Mouse (Mus musculus): ENCODE results near the gene Rnf2. TPM values are rescaled to one million over a fixed set of nuclear protein-coding genes. Genes with fewer than 3 reads are reported as not detected.

Gene Rnf2
- total RNA-seq (2021), result 10 to 100 TPM; 36.9 to 43.6 TPM

GRCm38 (mm10) chr1:151500531-151501361 lies at the start of gene Rnf2:
TSS of gene Rnf2 (minus strand) at chr1:151500955.
- peak; percentile 88 to 91 for DNase-seq

GRCm38 (mm10) chr1:151549794-151550193 lies 49.0 kb upstream of the Rnf2 start:
- no peak for DNase-seq

DNA sequence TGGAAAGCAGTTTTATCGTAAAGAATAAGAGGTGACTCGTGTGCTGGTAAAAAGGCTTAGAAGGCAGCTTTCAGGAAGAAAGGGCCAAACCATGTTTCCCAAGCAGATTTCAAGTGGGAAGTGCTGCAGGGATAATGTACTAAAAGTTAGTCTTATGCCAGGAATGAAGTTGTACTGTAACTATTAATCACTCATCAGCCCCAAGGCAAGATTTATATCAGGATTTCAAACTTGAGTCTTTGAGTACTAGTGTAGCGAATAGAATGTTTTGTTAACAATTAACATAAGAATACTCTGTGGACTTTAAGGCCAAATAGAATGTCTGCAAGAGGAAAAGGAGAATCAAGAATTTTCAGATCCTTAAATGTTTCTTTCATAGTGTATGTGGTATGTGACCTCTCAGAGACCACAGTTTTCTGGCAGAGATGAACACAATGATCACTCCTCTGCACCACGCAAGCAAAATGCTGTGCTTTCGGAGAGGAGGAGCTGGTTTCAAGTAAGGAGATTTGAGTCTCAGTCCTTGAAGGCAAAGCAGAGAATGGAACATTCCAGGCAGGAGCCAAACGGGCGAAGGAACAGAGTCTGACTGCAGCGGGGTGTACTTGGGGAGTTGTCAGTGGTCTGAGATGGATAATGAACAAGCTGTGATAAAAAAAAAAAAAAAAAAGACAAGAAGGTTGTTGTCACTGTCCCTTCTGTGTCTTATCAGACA lies 48.3 kb upstream of the Rnf2 start:
- no peak for DNase-seq

- no peak for DNase-seq
These were observed 44.8 kb upstream of the Rnf2 start for GRCm38 (mm10) chr1:151545571-151545970.

GRCm38 (mm10) chr1:151544581-151544980 lies 43.8 kb upstream of the Rnf2 start:
- no peak for DNase-seq

DNA sequence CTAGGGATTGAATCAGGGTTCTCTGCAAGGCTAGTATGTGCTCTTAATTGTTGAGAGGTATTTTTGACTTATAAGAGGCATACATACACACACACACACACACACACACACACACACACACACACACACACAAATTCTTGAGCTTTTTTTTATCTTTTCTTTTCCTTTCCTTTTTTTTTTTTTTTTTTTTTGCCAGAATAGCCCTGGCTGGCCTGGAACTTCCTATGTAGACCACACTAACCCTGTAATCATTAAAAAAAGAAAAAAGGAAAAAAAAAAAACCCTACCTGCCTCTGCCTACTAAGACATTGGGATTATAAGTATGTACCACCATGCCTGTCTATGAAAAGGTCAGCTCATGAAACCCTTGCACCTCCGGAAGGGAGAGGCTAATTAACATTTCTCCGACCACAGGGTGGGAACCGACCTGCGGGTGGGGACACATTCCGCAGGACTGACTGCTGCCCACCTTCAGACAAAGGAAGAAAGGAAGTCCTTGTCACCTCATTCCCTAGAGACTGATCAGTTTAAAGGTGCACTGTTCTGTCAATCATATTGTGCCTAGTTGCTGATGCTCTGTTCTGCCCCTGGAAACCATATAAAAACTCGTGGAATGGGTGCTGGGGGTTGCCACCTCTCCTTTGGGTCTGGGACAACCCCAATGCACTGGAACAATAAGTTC lies 43.2 kb upstream of the Rnf2 start:
- DNase-seq, result no peak

GRCm38 (mm10) chr1:151526701-151527100 lies 25.9 kb upstream of the Rnf2 start:
- DNase-seq, result peak in 1 of 2 experiments; percentile 35

DNA sequence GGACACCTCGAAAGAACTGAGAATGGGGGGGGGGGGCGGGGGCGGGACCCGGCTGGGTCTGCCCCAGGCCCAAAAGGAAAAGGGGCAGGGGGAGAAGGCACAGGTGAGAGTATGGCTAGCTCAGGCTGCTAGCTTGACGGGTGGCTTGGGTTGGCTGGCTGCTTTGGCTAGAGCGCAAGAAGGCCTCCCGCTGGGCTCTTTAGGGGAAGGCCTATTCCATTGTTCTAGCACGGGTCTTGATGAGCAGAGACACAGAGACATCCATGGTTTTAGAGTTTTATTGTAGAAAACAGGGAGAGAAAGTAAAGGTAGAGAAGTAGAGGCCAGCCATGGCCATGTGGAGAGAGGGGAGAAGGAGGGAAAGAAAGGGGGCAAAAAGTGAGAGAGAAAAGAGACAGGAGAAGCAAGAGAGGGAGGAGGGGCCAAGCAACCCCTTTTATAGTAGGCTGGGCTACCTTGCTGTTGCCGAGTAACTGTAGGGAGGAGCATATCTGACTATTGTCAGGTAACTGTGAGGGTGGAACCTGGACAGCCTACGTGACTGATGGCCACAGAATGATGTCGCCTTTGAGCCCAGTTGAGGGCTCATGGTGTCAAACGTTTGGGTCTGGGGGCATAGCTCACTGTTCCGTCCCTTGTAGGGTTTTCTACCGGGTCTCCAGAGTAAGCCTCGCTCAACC lies 17.0 kb upstream of the Rnf2 start:
- DNase-seq, result no peak

GRCm38 (mm10) chr1:151516871-151517270 lies 16.1 kb upstream of the Rnf2 start:
- DNase-seq, result no peak

DNA sequence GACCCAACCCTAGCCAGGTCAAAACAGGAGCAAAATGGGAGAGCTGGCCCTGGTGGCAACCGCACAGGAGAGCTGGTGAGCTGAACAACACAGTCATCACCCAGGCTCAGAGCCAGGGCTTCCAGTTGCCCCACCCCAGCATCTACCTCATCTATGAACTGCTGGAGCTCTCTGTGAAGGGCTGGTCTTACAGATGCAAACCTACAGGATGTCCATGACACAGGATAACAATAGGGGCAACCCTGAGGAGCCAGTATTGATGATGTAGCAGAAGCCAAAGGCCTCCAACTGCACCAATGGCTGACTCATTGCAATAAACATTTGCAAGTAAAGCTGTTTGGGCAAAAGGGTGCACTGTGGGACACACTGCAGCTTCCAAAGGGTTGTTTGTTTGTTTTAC lies 15.0 kb upstream of the Rnf2 start:
- no peak for DNase-seq

GRCm38 (mm10) chr1:151514119-151514518 lies 13.4 kb upstream of the Rnf2 start:
- DNase-seq, result no peak

DNA sequence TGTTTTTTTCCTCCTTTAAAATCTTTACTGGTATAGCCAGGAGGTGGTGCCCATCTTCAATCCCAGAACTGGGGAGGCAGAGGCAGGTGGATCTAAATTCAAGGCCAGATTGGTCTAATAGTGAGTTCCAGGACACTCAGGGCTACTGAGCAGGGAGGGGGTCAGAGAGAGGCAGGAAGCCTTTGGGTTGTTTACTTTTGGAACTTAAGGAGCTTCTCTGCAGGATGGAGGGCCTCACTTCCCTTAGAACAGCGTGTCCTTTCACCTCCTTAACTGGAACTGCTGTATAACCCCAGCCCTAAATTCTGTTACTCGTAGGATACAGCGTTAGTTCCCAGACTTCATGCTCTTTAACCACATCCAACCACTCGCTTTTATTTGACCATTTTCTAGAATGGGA lies 10.1 kb upstream of the Rnf2 start:
- no peak for DNase-seq

DNA sequence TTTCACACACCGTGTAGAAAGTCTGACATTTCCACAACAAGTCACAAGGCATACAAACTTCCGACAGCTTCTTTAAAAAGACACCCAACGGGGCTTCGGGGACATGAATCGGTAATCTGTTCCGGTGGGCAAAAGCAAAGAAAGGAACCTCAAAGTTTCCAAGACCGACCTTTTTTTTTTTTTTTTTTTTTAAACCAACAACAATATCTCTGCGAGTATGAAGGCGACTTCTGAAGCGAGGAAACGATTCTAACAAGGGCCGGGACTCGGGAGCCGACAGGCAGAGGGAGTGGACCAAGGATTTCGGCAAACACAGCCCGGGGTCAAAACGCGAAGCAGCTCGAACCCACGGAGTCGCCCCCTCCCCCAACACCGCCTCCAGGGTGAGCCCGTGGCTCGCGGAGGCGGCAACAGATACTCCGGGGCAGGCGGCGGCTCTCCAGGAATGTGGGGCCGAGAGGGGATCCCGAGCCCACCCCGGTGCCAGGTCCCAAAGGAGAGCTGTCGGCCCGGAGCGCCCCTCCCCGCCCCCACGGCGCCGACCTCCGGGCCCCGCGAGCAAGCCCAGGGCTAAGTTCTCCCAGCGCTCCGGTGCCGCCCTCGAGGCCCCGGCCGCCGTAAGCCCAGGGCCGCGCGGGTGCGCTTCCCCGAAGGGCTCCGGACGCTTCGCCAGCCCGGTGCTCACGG lies 797 bp downstream of the Rnf2 start:
- DNase-seq, result peak; percentile 34 to 40

GRCm38 (mm10) chr1:151498381-151498780 lies 2.4 kb downstream of the Rnf2 start:
- no peak for DNase-seq

DNA sequence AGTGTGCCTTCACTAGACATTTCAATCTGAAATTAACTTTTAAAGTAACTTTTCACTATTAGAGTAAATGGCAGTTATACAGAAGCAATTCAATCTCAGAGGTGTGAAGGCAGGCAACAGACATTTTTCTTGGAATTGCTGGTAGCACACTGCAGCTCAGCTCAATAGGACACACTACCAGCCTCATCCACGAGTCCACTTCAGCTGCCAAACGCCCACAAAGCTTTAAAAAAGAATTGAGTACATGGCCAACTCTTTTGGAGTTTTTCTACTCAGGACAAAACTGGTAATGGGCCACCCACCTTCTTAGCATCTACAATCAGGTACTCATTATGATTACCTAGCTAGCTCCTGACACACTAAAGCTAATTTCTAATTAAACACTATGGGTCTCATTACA lies 2.8 kb downstream of the Rnf2 start:
- no peak for DNase-seq

GRCm38 (mm10) chr1:151497028-151497427 lies 3.7 kb downstream of the Rnf2 start:
- no peak for DNase-seq

DNA sequence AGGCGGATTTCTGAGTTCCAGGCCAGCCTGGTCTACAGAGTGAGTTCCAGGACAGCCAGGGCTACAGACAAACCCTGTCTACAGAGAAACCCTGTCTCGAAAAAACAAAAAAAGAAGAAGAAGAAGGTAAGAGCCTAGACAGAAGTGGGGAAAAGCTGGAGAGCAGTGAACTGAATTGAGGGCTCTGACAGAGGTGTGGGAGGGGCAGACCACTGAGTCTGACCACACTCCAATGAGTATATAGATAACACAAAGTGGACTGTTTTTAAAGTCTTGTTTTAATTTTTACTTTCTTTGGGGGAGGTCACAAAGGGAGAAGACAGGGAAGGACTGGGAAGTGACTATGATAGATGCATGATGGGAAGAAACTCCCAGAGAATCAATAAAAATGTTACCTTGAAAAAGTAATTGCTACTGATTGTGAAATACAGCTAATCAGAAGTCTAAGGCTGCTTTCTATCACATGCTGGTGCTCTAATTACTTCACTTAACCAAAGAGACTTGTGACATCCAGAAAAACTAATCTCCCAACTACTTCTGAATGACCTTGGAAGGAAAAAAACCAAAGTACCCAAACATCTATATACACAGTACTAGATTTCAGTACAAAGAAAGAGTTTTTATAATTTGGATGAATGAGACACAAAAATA lies 5.0 kb downstream of the Rnf2 start:
- DNase-seq, result no peak

DNA sequence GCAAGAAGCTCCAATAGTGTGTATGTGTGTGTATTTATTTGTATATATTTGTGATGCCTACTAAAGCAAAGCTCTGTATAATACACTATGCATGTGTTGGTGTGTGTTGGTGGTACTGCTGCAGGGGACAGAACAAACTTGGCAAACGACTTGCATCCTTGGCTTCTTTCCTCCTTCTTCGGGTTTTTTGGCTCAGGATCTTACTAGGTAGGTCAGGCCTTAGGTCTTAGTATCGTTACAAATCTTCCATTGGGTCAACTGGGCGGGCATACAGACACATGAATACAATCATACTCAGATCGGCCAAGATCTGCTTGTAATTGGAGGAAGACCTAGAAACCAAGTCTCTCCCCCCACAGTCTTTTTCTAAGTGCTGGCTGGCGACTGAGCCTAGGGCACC lies 6.0 kb downstream of the Rnf2 start:
- DNase-seq, result no peak

- DNase-seq, result no peak
These were observed 6.9 kb downstream of the Rnf2 start for GRCm38 (mm10) chr1:151493826-151494225.

- DNase-seq, result no peak
These were observed 8.3 kb downstream of the Rnf2 start for GRCm38 (mm10) chr1:151492419-151492818.

GRCm38 (mm10) chr1:151489806-151490205 lies 10.9 kb downstream of the Rnf2 start:
- no peak for DNase-seq

DNA sequence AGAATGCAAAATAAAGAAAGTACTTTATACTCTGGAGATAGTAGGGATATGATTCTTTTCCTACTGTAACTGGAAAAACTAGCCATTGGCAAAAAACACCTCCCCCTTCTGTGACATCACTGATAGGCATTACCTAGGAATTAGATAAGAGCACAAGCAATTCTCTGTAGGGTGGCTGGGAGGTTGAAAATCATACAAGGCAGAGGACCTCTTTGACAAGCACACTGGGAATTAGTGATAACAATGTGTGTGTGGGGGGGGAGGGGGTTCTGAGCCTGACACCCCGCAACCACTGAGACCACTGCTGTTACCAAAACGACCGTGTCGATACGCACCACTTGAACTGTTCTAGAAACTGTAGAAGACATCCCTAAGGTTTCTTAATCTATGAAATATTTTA lies 16.0 kb downstream of the Rnf2 start:
- DNase-seq, result no peak
